Mouse (Mus musculus) c-Kit-positive CD71-positive TER-119-positive erythroid progenitor cells, embryonic 14.5 days (primary cell): ENCODE results near the gene Mrpl50.
A peak's percentile ranks its signal among the peaks of the same experiment; 100 is the strongest.
"Not testable (repeated sequence)": the region's sequence is repeated elsewhere in the genome, so short reads cannot be mapped to it uniquely, and the experiment has no call there.

Source experiments
- DNase-seq: peaks from one replicate; pipeline ENCODE4 v3.0.0-alpha.2; 2013; ENCODE audit warnings: low spot score

Gene Mrpl50

DNA sequence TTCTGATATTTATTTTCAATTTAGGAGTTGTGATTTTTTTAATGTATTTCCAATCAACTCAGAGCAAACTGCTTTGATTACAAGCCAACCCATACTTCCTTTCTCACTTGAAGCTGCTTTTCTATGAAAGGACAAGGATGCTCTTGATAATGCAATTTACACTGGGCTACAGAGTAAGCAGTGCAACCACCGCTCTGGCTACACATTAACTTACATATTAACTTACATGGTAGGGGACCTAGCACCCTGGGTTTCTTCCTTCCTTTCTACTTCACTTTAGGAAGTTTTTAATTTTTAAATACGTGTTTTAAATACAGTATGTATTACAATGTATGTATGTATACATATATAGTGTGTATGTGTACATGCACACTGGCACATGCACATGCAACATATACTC is 11.7 kb downstream of the Mrpl50 start:
- DNase-seq: no peak

DNA sequence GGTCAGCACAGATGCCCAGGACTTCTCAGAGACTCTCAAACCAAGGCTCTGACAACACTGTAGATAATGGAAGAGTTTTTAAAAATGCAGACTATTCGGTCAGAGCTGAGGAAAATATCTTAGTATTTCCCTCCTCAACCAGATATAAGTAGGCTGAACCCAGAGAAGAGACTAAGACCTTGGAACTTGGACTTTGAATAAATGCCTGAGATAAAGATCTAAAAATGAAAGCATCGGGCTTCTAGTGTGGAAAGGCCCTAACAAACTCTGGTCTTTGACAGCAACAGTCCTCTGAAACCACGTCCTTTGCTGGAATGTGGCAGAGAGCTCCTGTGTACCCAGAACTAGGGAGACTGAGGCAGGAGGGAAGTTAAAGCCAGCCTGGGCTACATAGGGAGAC is 14.5 kb downstream of the Mrpl50 start, which contains the start of gene Baat:
Gene Baat, minus strand, starts transcription at position 172 of the 400 bp plus-strand sequence.
- DNase-seq: no peak

DNA sequence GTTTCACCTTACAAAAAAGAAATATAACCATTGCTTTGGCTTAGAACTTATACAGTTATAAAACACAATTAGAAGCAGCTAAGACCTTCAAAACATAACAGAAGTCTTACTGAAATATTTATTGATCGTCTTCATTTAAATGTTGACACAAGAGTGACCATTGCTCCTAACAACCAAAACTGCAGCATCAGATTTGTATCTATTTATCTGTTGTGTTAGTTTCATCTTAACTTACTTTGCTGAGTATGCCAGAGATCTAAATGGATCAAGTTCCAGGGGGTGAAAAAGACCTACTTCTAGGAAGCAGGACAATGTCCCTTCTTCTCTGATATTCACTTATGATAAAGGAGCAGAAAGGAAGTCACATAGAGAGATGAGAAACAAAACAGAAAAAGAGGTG is 17.3 kb downstream of the Mrpl50 start:
- DNase-seq: no peak

DNA sequence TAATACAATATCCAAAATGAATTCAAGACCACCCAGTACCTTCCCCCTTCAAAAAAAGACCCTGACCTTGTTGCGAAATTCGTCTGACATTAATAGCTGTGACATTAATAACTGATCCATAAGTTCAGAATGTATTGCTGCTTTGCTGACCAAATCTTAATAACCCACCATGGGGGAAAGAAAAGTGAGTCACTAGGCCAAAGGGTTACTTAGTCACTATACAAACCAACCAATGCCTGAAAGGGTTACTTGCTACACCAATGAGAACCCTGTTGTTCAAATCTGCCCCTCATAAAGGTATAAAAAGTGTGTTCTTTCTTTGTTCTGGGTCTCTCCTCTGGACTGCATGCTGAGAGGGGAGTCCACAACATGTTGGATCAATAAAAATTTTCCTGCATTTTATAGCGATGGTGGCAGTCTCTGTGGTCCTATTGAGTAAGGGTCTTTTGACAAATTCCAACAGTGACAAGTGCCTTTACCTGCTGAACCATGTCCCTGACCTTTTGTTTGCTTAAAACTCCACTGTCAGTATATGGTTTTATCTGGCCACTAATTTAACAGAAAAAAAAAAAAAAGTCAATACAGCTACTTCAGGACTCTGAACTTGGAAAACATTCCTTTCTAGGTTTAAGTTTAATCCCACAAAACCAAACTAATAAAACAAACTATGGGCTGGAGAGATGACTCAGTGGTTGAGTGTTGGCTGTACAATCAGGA is 34.8 kb downstream of the Mrpl50 start:
- DNase-seq: not testable (repeated sequence)

DNA sequence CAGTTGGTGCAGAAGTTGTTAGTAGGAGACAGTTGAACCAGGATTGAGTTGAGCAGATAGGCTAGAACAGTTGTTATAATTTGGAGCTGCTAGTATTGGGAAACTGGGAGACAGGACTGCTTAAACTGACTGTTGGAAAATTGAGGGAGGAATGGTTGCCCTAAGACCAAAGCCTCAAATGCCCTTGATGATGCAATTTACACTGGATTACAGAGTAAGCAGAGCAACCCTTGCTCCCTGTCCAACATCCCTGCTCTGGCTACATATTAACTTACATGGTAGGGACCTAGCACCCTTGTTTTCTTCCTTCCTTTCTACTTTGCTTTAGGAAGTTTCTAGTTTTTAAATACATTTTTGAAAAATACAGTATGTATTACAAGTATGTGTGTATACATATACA is 35.5 kb downstream of the Mrpl50 start:
- DNase-seq: no peak

DNA sequence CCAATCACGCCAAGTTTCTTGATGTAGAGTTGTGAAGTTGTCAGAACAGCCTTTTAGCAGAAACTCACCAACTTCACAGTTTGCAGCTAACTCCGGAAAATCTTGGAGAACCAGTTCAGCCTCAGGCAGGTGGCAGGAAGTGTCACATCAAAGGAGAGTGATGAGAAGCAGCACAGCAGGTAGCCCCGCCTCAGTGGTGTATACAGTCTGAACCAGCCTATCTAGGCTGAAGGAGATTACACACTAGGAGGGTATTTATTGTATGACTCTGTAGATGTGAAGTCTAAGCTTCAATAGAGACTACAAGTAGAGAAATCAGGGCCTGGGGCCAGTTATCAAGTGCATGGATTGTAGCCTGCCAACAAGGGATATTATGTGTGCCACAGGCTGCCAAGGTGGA is 40.0 kb downstream of the Mrpl50 start:
- no peak for DNase-seq

DNA sequence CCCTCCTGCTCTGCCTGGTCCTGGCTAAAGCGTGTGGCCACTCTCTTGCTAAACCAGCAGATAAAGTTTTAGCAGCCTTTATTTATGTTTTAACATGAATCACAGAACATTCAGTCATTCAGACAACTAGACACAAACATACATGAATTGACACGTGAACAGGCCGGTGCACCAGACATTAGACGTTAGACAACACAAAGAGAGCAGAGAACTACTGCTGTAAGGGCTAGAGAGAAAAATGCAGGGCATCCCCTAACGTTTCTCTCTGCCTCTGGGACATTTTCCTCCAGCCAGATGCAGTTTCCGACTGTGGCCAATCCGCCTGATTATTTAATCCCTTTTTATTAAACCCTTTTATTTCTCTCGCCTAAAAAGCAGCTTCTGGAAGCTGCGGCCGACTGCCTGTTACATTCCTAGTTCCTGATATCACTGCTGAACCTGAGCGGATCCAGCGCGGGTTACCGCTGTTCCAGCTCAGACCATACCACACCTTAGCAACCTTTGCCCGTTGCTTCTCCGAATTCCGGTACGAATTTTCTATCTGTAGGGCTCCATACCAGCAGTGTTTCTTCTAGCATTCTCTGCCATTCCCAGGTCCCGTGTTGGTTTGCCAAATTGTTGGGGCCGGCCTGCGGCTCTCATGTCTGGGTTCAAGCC is 40.7 kb downstream of the Mrpl50 start:
- DNase-seq: no peak

DNA sequence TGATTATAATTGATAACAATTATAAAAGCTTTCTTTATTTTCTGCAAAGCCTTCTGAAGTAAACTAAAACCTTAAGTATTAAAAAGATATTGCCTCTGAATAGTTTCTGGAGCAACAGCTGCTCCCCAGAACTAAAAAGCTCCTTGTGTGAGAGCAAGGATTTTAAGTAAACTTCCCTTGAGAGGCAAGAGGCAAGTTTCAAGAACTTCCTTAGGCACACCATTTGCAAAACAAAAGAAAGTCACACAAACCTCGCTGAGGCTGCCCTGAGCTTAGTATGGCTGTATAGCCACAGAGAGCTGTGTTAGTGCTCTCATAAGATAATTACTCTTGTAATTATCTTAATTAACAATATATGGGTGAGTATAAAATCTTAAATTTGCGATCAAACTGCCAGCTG is 41.9 kb downstream of the Mrpl50 start:
- DNase-seq: not testable (repeated sequence)

DNA sequence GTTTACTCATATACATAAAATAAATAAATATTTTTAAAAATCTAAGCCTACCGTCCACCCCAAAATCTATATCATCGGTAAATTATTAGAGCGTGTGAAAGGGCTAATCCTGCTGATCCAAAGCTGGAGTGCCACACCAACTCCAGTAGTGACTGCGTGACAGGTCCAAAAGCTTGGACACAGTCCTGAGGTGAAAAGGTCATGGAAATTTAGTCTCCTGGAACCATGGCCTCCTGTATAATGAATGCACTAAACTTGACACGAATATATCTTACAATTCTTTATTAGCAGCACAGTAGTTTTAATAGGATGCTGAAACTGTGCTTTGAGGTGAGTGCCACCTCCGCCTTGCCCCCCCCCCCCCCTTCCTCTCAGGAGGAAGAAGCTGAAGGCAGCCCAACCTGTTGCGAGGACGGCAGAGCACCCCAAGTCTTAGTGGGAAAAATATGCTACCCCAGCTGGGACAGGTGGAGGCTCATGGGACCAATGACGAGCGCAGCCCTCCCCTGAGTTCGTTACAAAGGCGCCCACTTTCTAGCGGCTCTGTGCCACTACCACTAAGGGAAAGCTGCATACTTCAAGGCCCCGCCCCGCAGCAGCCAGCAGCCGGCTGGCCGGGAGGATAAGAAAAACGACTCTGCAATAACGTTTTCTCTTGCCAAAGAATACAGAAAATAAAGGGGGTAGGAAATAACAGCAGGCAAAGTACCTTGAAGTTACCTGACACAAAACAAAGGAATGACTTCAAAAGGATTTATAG is 42.6 kb downstream of the Mrpl50 start:
- peak; percentile 78 for DNase-seq

DNA sequence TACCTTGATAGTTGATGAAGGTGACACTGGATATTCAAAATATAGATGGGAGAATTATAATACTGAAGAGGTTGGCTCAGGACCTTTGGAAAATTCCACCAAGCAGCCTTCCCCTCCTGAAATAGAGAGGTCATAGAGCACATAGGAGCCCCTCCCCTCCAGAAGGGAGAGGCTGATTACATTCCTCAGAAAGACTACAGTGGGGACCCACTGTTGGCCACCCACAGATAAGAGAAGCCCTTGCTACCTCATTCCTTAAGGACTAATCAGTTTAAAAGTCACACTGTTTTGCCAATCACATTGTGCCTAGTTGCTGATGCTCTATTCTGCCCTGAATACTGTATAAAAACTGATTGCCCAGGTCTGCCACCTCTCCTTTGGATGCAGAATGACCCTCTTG is 46.3 kb downstream of the Mrpl50 start:
- DNase-seq: no peak

DNA sequence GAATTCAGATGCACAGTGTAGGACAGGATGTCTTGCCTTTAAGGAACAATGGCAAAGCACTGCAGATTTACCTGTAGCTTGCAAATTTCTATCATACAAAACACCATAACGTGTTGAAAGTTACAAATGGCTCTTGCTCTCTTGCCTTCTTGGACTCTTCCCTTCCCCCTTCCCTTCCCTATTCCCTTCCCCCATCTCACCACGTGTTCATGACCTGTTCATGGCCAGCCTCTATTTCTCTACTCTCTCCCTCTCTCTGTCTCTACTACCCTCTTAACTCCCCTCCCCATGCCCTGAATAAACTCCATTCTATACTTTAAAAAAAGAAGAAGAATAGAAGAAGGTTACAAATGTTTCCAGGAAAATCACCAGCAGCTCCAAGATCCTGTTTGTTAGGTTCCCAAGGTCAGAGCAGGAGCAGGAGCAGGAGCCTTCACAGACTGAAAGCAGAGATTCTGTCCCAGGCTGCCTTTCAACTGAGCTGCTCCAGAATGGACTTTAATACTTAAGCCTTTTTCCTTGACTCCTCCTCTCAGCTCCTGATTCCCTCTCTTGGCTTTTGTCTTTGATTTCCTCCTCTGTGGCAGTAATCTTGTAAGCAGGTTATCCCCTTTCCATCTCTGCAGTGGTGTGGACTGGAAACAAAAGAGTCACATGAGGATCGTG is 47.3 kb downstream of the Mrpl50 start, which contains the start of gene Acnat1:
Gene Acnat1, minus strand, starts transcription at position 478 of the 666 bp plus-strand sequence.
- no peak for DNase-seq

DNA sequence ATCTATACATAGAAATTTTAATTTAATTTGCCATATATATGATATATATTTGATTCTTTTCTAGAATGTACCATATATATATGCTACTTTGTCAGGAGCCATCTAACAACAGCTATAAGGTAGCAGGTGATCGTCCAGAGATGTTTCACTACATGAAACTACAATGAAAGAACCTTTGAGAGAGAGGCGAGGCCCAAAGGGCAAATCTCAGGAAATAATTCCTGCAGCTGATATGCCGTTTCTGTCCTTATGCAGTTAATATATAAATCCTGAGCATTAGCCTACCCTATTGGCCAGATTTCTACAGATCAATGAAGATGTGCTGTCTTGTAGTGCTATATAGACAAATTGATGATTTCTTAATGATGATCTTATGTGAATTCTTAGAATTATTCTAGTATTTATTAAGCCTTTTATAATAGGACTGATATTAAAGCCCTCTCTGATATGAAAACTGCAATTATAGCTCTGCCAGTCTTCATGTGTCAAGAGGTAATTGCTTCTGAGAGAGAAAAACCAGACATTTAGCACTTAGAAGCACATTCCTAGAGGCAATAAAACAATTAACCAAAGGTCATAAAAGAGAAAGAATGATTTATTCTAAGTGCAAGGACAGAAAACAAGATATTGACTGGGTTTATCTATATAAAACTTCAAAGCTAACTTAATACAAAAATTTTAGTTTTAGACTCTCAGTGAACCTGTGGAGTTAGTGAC is 51.3 kb downstream of the Mrpl50 start:
- DNase-seq: no peak

DNA sequence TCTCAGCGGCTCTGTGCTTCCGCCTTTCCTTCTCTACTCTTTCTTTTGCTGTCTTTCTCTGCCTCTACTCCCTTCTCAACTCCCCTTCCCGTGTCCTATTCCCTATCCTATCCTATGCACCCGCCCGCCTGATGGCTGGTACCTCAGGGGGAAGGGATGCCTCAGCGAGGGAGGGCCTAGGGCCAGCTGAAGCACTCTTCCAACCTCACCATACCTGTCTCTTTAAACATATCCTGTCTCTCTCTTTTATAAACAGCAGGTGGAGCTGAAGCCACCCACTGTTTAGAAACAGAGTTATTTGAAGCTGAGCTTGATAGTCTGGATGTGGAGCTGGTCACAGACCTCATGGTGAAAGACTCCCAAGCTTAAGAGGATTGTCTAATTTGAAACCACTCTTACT is 53.5 kb downstream of the Mrpl50 start:
- no peak for DNase-seq
